Mouse (Mus musculus) hindbrain, postnatal 0 days (tissue): ENCODE measurements around the gene 6030408B16Rik. TPM values are rescaled to one million over a fixed set of nuclear protein-coding genes. Genes with fewer than 3 reads are reported as not detected.

Experiments used
- ATAC-seq: fragments of 200-750 bp; cut with Nextera tagmentation; 2 replicates; pipeline ENCODE4 v1.8.0; 2017; ENCODE audit warnings: mild to moderate bottlenecking, moderate TSS enrichment, moderate library complexity
- DNase-seq: peaks from one replicate; pipeline ENCODE4 v3.0.0-alpha.2; 2015; ENCODE audit warnings: low spot score
- H3K27ac ChIP-seq: fragments of 300-500 bp; sonication (generic); 2 replicates; pipeline ENCODE4 v1.5.1; 2014; ENCODE audit warnings: mild to moderate bottlenecking
- H3K27me3 ChIP-seq: fragments of 300-500 bp; sonication (generic); 2 replicates; pipeline ENCODE4 v1.6.1; 2014; ENCODE audit warnings: low read length, mixed read lengths; ENCODE audit not compliant: insufficient read depth
- H3K36me3 ChIP-seq: fragments of 300-500 bp; sonication (generic); 2 replicates; pipeline ENCODE4 v1.6.1; 2014; ENCODE audit warnings: low read length, mixed read lengths; ENCODE audit not compliant: insufficient read depth
- H3K4me1 ChIP-seq: fragments of 300-500 bp; sonication (generic); 2 replicates; pipeline ENCODE4 v1.6.1; 2014; ENCODE audit warnings: antibody characterized with exemption, low read length, mixed read lengths; ENCODE audit not compliant: insufficient read depth
- H3K4me2 ChIP-seq: fragments of 300-500 bp; sonication (generic); 2 replicates; pipeline ENCODE4 v1.6.1; 2014; ENCODE audit warnings: low read depth, mild to moderate bottlenecking, low read length, moderate library complexity, mixed read lengths
- H3K4me3 ChIP-seq: fragments of 300-500 bp; sonication (generic); 2 replicates; pipeline ENCODE4 v1.5.1; 2014; ENCODE audit warnings: low read length
- H3K9ac ChIP-seq: fragments of 300-500 bp; sonication (generic); replicated peaks from 2 replicates; pipeline ENCODE4 v1.6.1; 2014; ENCODE audit warnings: mild to moderate bottlenecking, low read length, moderate library complexity, mixed read lengths
- H3K9me3 ChIP-seq: fragments of 300-500 bp; sonication (generic); 2 replicates; pipeline ENCODE4 v1.6.1; 2016; ENCODE audit warnings: low read length, mixed read lengths
- CTCF ChIP-seq: IDR thresholded peaks from 2 replicates; pipeline ENCODE4 v1.5.1; 2016; ENCODE audit warnings: antibody characterized with exemption, control low read depth, low read depth
- WGBS: fragments of 180-500 bp; shearing (Covaris S2); extraction: QIAGEN DNeasy Blood & Tissue Kit; methylation state at CpG from one replicate; pipeline ENCODE4 v1.1.7; 2014; 5-methylcytosine and 5-hydroxymethylcytosine counted together
- polyA plus RNA-seq: library from polyadenylated mRNA; unstranded; fragments of >200 nt; fragmentation: Nextera tagmentation; extraction: Ambion mirVana; gene quantifications from 2 replicates; pipeline ENCODE4 v1.2.1, GENCODE M21; 2015
- total RNA-seq: library from RNA; depleted of rRNA; stranded (reverse); fragments of >200 nt; gene quantifications from 2 replicates; pipeline ENCODE4 v1.2.3, GENCODE M21; 2014

The 6030408B16Rik gene
- total and polyA plus RNA-seq, 2 experiments from 2014 or later: 0.15 TPM; not detected in 1

GRCm38 (mm10) chr15:101287361-101287760 is 5.7 kb upstream of the 6030408B16Rik start:
- Histone ChIP-seq H3K27me3 (no peaks in the 10 kb centered on the region), H3K36me3 (peaks cover 41% of the 10 kb centered on the region), H3K4me2 (no peak overlapping the region), H3K9me3 (no peaks in the 10 kb centered on the region), H3K4me3 (no peak overlapping the region), H3K27ac (no peak overlapping the region), H3K4me1 (no peaks in the 10 kb centered on the region), H3K9ac (no peak overlapping the region)
- ATAC-seq (no peak), DNase-seq (no peak)
- WGBS: 83% methylated on average over 6 of the region's 6 CpGs
- TF ChIP-seq CTCF: no peak

- H3K4me1 ChIP-seq: no peaks in the 10 kb centered on the region
- 96% methylated on average over 15 of the region's 15 CpGs for WGBS
- H3K9ac ChIP-seq: no peak overlapping the region
- no peaks in the 10 kb centered on the region for H3K27me3 ChIP-seq
- DNase-seq: no peak
- no peak overlapping the region for H3K27ac ChIP-seq
- ATAC-seq: no peak
- H3K36me3 ChIP-seq: peaks cover 41% of the 10 kb centered on the region
- TF ChIP-seq CTCF: no peak
- H3K9me3 ChIP-seq: no peaks in the 10 kb centered on the region
- no peak overlapping the region for H3K4me3 ChIP-seq
- no peak overlapping the region for H3K4me2 ChIP-seq
Measured at GRCm38 (mm10) chr15:101290354-101290753, 2.7 kb upstream of the 6030408B16Rik start.

- Histone ChIP-seq H3K27ac (no peak overlapping the region), H3K9ac (no peak overlapping the region), H3K9me3 (no peaks in the 10 kb centered on the region), H3K4me3 (no peak overlapping the region), H3K4me2 (no peak overlapping the region), H3K4me1 (no peaks in the 10 kb centered on the region), H3K36me3 (peaks cover 38% of the 10 kb centered on the region), H3K27me3 (no peaks in the 10 kb centered on the region)
- no peak for DNase-seq
- no peak for TF ChIP-seq CTCF
- ATAC-seq: no peak
- 75% methylated on average over 3 of the region's 3 CpGs for whole genome bisulfite sequencing
Measured at GRCm38 (mm10) chr15:101292012-101292411, 1.0 kb upstream of the 6030408B16Rik start.

- 60% methylated on average over 15 of the region's 16 CpGs for WGBS
- H3K27me3 ChIP-seq: no peaks in the 10 kb centered on the region
- no peak for DNase-seq
- no peaks in the 10 kb centered on the region for H3K9me3 ChIP-seq
- no peak for ATAC-seq
- H3K27ac ChIP-seq: no peak overlapping the region
- no peak for TF ChIP-seq CTCF
- peaks cover 21% of the 10 kb centered on the region for H3K36me3 ChIP-seq
- no peak overlapping the region for H3K9ac ChIP-seq
- no peak overlapping the region for H3K4me3 ChIP-seq
- H3K4me2 ChIP-seq: no peak overlapping the region
- H3K4me1 ChIP-seq: no peaks in the 10 kb centered on the region
Measured at GRCm38 (mm10) chr15:101294028-101294894, 1.2 kb downstream of the 6030408B16Rik start.

DNA sequence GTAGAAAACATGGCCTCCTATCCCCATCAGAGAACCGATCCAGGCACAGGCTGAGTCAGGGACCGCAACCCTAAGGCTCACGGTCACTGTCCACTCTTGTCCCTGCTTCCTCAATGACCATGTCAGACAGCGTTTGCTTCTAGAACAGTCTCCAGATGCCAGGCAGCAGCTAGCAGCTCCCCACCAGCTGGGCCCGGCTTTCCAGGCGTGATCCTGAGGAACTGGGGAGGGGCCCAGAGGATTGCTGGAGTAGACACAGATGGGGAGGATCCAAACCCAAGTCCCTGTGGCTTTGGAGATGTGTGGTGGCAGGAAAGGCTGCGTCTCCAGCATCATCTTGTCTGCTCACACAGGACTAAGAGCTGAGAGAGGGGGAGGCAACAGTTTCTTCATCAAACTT is 2.1 kb downstream of the 6030408B16Rik start:
- Histone ChIP-seq H3K36me3 (peaks cover 15% of the 10 kb centered on the region; the same call in 1 of the 2 replicates), H3K4me2 (no peak overlapping the region), H3K4me1 (no peaks in the 10 kb centered on the region), H3K27ac (no peak overlapping the region), H3K27me3 (no peaks in the 10 kb centered on the region), H3K9me3 (no peaks in the 10 kb centered on the region), H3K9ac (no peak overlapping the region), H3K4me3 (no peak overlapping the region)
- ATAC-seq (no peak), DNase-seq (no peak)
- WGBS: 83% methylated on average over 7 of the region's 7 CpGs
- TF ChIP-seq CTCF: no peak

DNA sequence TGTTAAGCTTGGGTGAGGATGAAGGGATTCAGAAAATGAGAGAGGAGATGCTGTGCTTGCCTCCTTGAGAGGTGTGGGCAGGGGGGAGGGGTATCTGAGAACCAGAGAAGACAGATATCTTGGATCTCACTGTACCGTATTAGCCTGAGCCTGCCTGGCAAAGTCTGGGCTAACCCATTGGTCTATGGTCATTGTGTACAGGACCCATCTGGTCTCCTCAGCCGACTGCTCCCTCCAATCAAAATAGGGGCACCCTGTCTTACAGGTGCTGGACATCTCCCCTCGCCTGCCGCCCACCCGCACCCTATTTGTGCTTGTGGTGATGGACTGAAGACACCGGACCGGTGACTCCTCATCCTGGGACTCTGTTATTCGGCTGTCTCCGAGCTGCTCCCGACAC is 2.6 kb downstream of the 6030408B16Rik start:
- Histone ChIP-seq H3K4me3 (no peak overlapping the region), H3K36me3 (peaks cover 11% of the 10 kb centered on the region; the same call in 1 of the 2 replicates), H3K27ac (no peak overlapping the region), H3K4me1 (no peaks in the 10 kb centered on the region), H3K9me3 (no peaks in the 10 kb centered on the region), H3K9ac (no peak overlapping the region), H3K4me2 (no peak overlapping the region), H3K27me3 (no peaks in the 10 kb centered on the region)
- DNase-seq (no peak), ATAC-seq (no peak)
- WGBS: 94% methylated on average over 10 of the region's 10 CpGs
- no peak for TF ChIP-seq CTCF

- Histone ChIP-seq H3K27me3 (no peaks in the 10 kb centered on the region), H3K4me3 (no peak overlapping the region), H3K4me1 (no peaks in the 10 kb centered on the region), H3K27ac (no peak overlapping the region), H3K9me3 (no peaks in the 10 kb centered on the region), H3K9ac (no peak overlapping the region), H3K36me3 (peaks cover 6% of the 10 kb centered on the region; the same call in 1 of the 2 replicates), H3K4me2 (no peak overlapping the region)
- whole genome bisulfite sequencing: 89% methylated on average over 11 of the region's 11 CpGs
- DNase-seq: no peak
- ATAC-seq: no peak
- TF ChIP-seq CTCF: no peak
Measured at GRCm38 (mm10) chr15:101296091-101296490, 3.1 kb downstream of the 6030408B16Rik start.
